Mouse (Mus musculus): ENCODE results near the gene Magea5. TPM values are rescaled to one million over a fixed set of nuclear protein-coding genes. Genes with fewer than 3 reads are reported as not detected.
"Not testable (repeated sequence)": the region's sequence is repeated elsewhere in the genome, so short reads cannot be mapped to it uniquely, and the experiment has no call there.

Magea5 gene
- polyA plus RNA-seq (2016; fragmentation: Nextera tagmentation; extraction: Ambion mirVana), result not detected in 2 replicates

- H3K36me3 ChIP-seq; H3K4me1 ChIP-seq (replicated peaks); H3K9me3 ChIP-seq; H3K27ac ChIP-seq; H3K4me3 ChIP-seq; DNase-seq (ENCODE audit: low spot score); H3K27me3 ChIP-seq (ENCODE audit: insufficient read depth, poor library complexity, severe bottlenecking): not testable (repeated sequence)
- 89% methylated on average over 16 of the region's 16 CpGs for WGBS
Measured at GRCm38 (mm10) chrX:155063045-155063444, at the start of gene Magea5. Gene Magea5 (minus strand): TSS chrX:155063145.

- Histone ChIP-seq H3K27ac (no peak overlapping the region), H3K9me3 (no peaks in the 10 kb centered on the region)
- DNase-seq (ENCODE audit: low spot score), result no peak
Measured at GRCm38 (mm10) chrX:155098024-155098423, 35.1 kb upstream of the Magea5 start.

GRCm38 (mm10) chrX:155093566-155093965 is 30.6 kb upstream of the Magea5 start, which contains the start of gene Magea2:
Gene Magea2 (minus strand): TSS chrX:155093666.
- 91% methylated on average over 4 of the region's 4 CpGs for WGBS
- DNase-seq (ENCODE audit: low spot score), result not testable (repeated sequence)

More at GRCm38 (mm10) chrX:155098024-155098423, 35.1 kb upstream of the Magea5 start:
- Histone ChIP-seq H3K4me3 (no peak overlapping the region), H3K27me3 (ENCODE audit: insufficient read depth, poor library complexity, severe bottlenecking) (no peaks in the 10 kb centered on the region), H3K36me3 (no peaks in the 10 kb centered on the region), H3K4me1 (replicated peaks) (no peaks in the 10 kb centered on the region)

GRCm38 (mm10) chrX:155089693-155090092 is 26.7 kb upstream of the Magea5 start, which contains the start of gene Magea1:
Gene Magea1 (minus strand): TSS chrX:155089793.
- H3K27me3 ChIP-seq (ENCODE audit: insufficient read depth, poor library complexity, severe bottlenecking), result not testable (repeated sequence)
- WGBS, result 86% methylated on average over 1 of the region's 2 CpGs

More at GRCm38 (mm10) chrX:155093566-155093965, 30.6 kb upstream of the Magea5 start, which contains the start of gene Magea2:
- not testable (repeated sequence) for H3K4me1 ChIP-seq (replicated peaks); H3K27me3 ChIP-seq (ENCODE audit: insufficient read depth, poor library complexity, severe bottlenecking); H3K36me3 ChIP-seq; H3K4me3 ChIP-seq; H3K27ac ChIP-seq; H3K9me3 ChIP-seq

More at GRCm38 (mm10) chrX:155089693-155090092, 26.7 kb upstream of the Magea5 start, which contains the start of gene Magea1:
- H3K9me3 ChIP-seq; H3K4me1 ChIP-seq (replicated peaks); H3K4me3 ChIP-seq; DNase-seq (ENCODE audit: low spot score); H3K27ac ChIP-seq; H3K36me3 ChIP-seq: not testable (repeated sequence)

Other genes starting within 250 kb of the Magea5 start
- gene Cldn34b1, start 172.9 kb downstream of the Magea5 start, polyA plus RNA-seq (2016; fragmentation: Nextera tagmentation; extraction: Ambion mirVana), result not detected in 2 replicates
- gene Magea6, start 127.2 kb downstream of the Magea5 start, polyA plus RNA-seq (2016; fragmentation: Nextera tagmentation; extraction: Ambion mirVana), result not detected in 2 replicates
- gene Magea3, start 113.6 kb downstream of the Magea5 start, polyA plus RNA-seq (2016; fragmentation: Nextera tagmentation; extraction: Ambion mirVana), result not detected in 2 replicates
- gene Magea8, start 67.3 kb downstream of the Magea5 start, polyA plus RNA-seq (2016; fragmentation: Nextera tagmentation; extraction: Ambion mirVana), result not detected in 2 replicates
- not detected in 2 replicates for gene Magea1, start 26.6 kb upstream of the Magea5 start, polyA plus RNA-seq (2016; fragmentation: Nextera tagmentation; extraction: Ambion mirVana)
- gene Magea2, start 30.5 kb upstream of the Magea5 start, polyA plus RNA-seq (2016; fragmentation: Nextera tagmentation; extraction: Ambion mirVana), result not detected in 2 replicates
- gene Cldn34b2, start 65.3 kb upstream of the Magea5 start, polyA plus RNA-seq (2016; fragmentation: Nextera tagmentation; extraction: Ambion mirVana), result not detected in 2 replicates
- gene Sat1, start 153.3 kb upstream of the Magea5 start, polyA plus RNA-seq (2016; fragmentation: Nextera tagmentation; extraction: Ambion mirVana), result 88.0 and 89.5 TPM in 2 replicates
- 19.4 and 23.7 TPM in 2 replicates for gene Acot9, start 199.3 kb upstream of the Magea5 start, polyA plus RNA-seq (2016; fragmentation: Nextera tagmentation; extraction: Ambion mirVana)

Measured in hindbrain, embryonic 10.5 days (tissue).